In genomic region chr16:38729610-38730288, GRCm38 (mm10) we compare ENCODE assay signal across 7 mouse cellular contexts. TPM values are rescaled to one million over a fixed set of nuclear protein-coding genes. Genes with fewer than 3 reads are reported as not detected.
DNase-seq lines count a peak whose midpoint lies in the region; ATAC-seq and TF ChIP-seq lines count a peak whose summit lies in the region.

No protein-coding gene starts in this region.

- no peak for TF ChIP-seq POLR2A in liver, adult 2 months (IDR thresholded peaks at IDR 0.05; ENCODE audit: extremely low read depth, insufficient read depth, low read length)

- peak; percentile 67 for ATAC-seq in forebrain, embryonic 14.5 days

- H3K9ac ChIP-seq in liver, adult 2 months (ENCODE audit: low read depth, low read length): no peak overlapping the region; the same call in 1 of the 2 replicates
- no peak overlapping the region for H3K9ac ChIP-seq in forebrain, embryonic 14.5 days (ENCODE audit: low read length)

- no peaks in the 10 kb centered on the region for H3K9me3 ChIP-seq in forebrain, embryonic 14.5 days (replicated peaks; ENCODE audit: control insufficient read depth, low read length)

- H3K27ac ChIP-seq in liver, adult 2 months (replicated peaks; ENCODE audit: insufficient read depth, low read depth, low read length): no peak overlapping the region
- H3K27ac ChIP-seq in forebrain, embryonic 14.5 days (ENCODE audit: low read depth, low read length): no peak overlapping the region

- no peaks in the 10 kb centered on the region for H3K4me1 ChIP-seq in liver, adult 2 months (ENCODE audit: control insufficient read depth, insufficient read depth, low read length)
- H3K4me1 ChIP-seq in forebrain, embryonic 14.5 days (ENCODE audit: control insufficient read depth, insufficient read depth, low read length): no peaks in the 10 kb centered on the region

- H3K79me2 ChIP-seq in liver, adult 2 months (ENCODE audit: control insufficient read depth, insufficient read depth, low read length): no peaks in the 10 kb centered on the region

- peak; percentile 15 for DNase-seq in liver, adult 2 months (ENCODE audit: extremely low read depth, low read depth, low spot score)
- no peak for DNase-seq in liver
- DNase-seq in T-cell, adult 2 months (ENCODE audit: low spot score): peak; percentile 23
- DNase-seq in forebrain, embryonic 14.5 days (ENCODE audit: low spot score): peak; percentile 84
- peak; percentile 43 for DNase-seq in kidney, postnatal 10 days
- peak; percentile 68 for DNase-seq in retina, postnatal 1 day
- no peak for DNase-seq in spleen, adult 18-20 months

- 58% methylated on average over 15 of the region's 15 CpGs for WGBS in liver, adult 2 months
- 66% methylated on average over 15 of the region's 15 CpGs for WGBS in forebrain, embryonic 14.5 days

- H3K36me3 ChIP-seq in liver, adult 2 months (ENCODE audit: control insufficient read depth, insufficient read depth, low read length): no peaks in the 10 kb centered on the region
- no peaks in the 10 kb centered on the region for H3K36me3 ChIP-seq in forebrain, embryonic 14.5 days (ENCODE audit: control insufficient read depth, insufficient read depth, low read length)

- no peaks in the 10 kb centered on the region; the same call in 1 of the 2 replicates for H3K27me3 ChIP-seq in liver, adult 2 months (ENCODE audit: control insufficient read depth, insufficient read depth, low read length)
- no peaks in the 10 kb centered on the region for H3K27me3 ChIP-seq in forebrain, embryonic 14.5 days (replicated peaks; ENCODE audit: control insufficient read depth, insufficient read depth, low read length)

- no peak overlapping the region for H3K4me2 ChIP-seq in forebrain, embryonic 14.5 days (ENCODE audit: low read length)

- peak; percentile 30 for TF ChIP-seq CTCF in liver, adult 2 months (IDR thresholded peaks at IDR 0.05; ENCODE audit: low read depth, low read length)

- H3K4me3 ChIP-seq in liver, adult 2 months (ENCODE audit: insufficient read depth, low read depth, low read length): 0 out of 2 replicates have a peak overlapping the region, but pooled peaks have one; percentile 5
- H3K4me3 ChIP-seq in forebrain, embryonic 14.5 days (ENCODE audit: low read depth, low read length): no peak overlapping the region

RNA-seq across cellular contexts. Expression of gene B4galt4, which starts 12.3 kb away (rescaled TPM):
- total RNA-seq in liver, adult 2 months (2014; rRNA removed): 1.3 and 1.6 TPM in 2 replicates
- polyA plus RNA-seq in liver, adult 2 months (2012; rRNA removed): 0.44 and 0.54 TPM in 2 replicates
- polyA plus RNA-seq in forebrain, embryonic 14.5 days (2014; fragmentation: Nextera tagmentation; extraction: Ambion mirVana): 29.5 and 31.7 TPM in 2 replicates

RNA-seq across cellular contexts. Expression of gene Arhgap31, which starts 16.7 kb away (rescaled TPM):
- total RNA-seq in liver, adult 2 months (2014; rRNA removed): 3.0 and 3.4 TPM in 2 replicates
- polyA plus RNA-seq in liver, adult 2 months (2012; rRNA removed): 1.0 and 1.4 TPM in 2 replicates
- polyA plus RNA-seq in forebrain, embryonic 14.5 days (2014; fragmentation: Nextera tagmentation; extraction: Ambion mirVana): 2.5 and 3.6 TPM in 2 replicates

Comparison
In these comparisons a context has a peak if more than half of its experiments do, and no peak if none do; other contexts are left out.
1. DNase-seq: peak in liver, adult 2 months (single experiment), T-cell, adult 2 months (single experiment), forebrain, embryonic 14.5 days (single experiment), kidney, postnatal 10 days (single experiment) and retina, postnatal 1 day (single experiment); none in liver (single experiment) and spleen, adult 18-20 months (0 of 2).
2. RNA of gene B4galt4, which starts 12.3 kb away (polyA plus RNA-seq): 29.5 to 31.7 TPM in forebrain, embryonic 14.5 days; 0.44 to 0.54 TPM in liver, adult 2 months; every median in the first group is over 10 times any median in the second.